In the genomic region with DNA sequence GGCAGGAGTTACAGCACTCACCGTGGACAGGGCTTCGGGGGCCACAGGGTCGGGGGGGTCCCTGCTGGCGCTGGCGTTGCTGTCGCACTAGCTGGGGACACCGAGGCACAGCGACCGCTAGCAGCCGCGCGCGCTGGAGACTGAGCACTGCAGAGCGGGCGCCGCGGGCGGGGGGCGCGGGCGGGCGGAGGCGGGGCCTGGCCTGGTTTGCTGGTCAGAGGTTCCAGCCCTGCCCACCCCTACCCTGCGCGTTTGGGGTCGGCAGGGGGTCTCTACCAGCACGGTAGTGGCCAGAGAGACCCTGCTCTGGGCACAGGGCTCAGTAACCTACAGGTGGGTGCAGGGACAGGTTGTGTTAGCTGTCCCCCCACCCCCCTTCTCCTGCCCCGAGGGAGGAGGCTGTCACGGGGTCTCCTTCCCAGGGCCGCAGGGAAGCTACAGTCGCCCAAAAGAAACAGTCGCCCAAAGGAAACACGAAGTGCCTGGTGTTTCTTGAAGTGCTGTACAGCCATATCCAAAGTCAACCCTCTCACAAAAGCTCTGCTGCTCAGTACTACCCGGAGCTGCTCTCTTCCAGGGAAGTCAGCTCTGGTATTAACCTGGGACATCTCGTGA, we compare ENCODE assay signal across 9 mouse cellular contexts. TPM values are rescaled to one million over a fixed set of nuclear protein-coding genes. Genes with fewer than 3 reads are reported as not detected.
DNase-seq lines count a peak whose midpoint lies in the region; ATAC-seq and TF ChIP-seq lines count a peak whose summit lies in the region.
"Had no signal": no experiment of that assay in that cellular context is flagged by ENCODE, and none has a peak within 500 bp of the region (broad histone marks: within the 10 kb centered on the region; RNA-seq: fewer than 3 reads in every experiment).

A gene (minus strand): TSS at position 225 of the 615 bp plus-strand sequence.

- TF ChIP-seq CTCF in midbrain, postnatal 0 days (IDR thresholded peaks at IDR 0.05), result no peak

- H3K36me3 ChIP-seq in embryonic facial prominence, embryonic 15.5 days, result peaks cover 19% of the 10 kb centered on the region
- no peaks in the 10 kb centered on the region for H3K36me3 ChIP-seq in midbrain, postnatal 0 days (ENCODE audit: insufficient read depth, low read length)

- peak within 1 kb of the TSS; percentile 9; the same call in 1 of the 2 replicates for H3K9ac ChIP-seq in embryonic facial prominence, embryonic 15.5 days
- peak within 1 kb of the TSS; percentile 48; the same call in 1 of the 2 replicates for H3K9ac ChIP-seq in midbrain, postnatal 0 days (replicated peaks; ENCODE audit: low read length, poor library complexity, severe bottlenecking)

- peak within 1 kb of the TSS; percentile 69 for H3K4me2 ChIP-seq in embryonic facial prominence, embryonic 15.5 days (replicated peaks)
- H3K4me2 ChIP-seq in midbrain, postnatal 0 days (ENCODE audit: low read depth, low read length, poor library complexity, severe bottlenecking), result peak within 1 kb of the TSS; percentile 57

- 2% methylated on average over 33 of the region's 35 CpGs for WGBS in embryonic facial prominence, embryonic 15.5 days
- WGBS in midbrain, postnatal 0 days, result 5% methylated on average over 32 of the region's 35 CpGs

- H3K4me3 ChIP-seq in embryonic facial prominence, embryonic 15.5 days (replicated peaks), result peak within 1 kb of the TSS; percentile 40
- H3K4me3 ChIP-seq in midbrain, postnatal 0 days (ENCODE audit: low read depth, low read length), result peak within 1 kb of the TSS; percentile 25
- H3K4me3 ChIP-seq: erythroblast, embryonic 14.5 days had no signal

- ATAC-seq in embryonic facial prominence, embryonic 15.5 days (ENCODE audit: insufficient number of reproducible peaks, low FRiP score, low TSS enrichment, low read depth), result 0 out of 2 replicates have a peak, but pooled peaks have one; percentile 27
- peak; percentile 14; the same call in 1 of the 2 replicates for ATAC-seq in midbrain, postnatal 0 days (ENCODE audit: low FRiP score)

- DNase-seq in heart, adult 11 months, result peak; percentile 86
- no peak for DNase-seq in heart, postnatal 36 days
- DNase-seq in CD4-positive, CD25-positive, alpha-beta regulatory T cell, adult 2 months (ENCODE audit: low read depth, low spot score), result peak; percentile 43
- no peak for DNase-seq in left cerebral cortex, postnatal 25 days (ENCODE audit: low spot score in 2 of 2)
- DNase-seq in midbrain, postnatal 0 days (ENCODE audit: low spot score), result no peak
- no peak for DNase-seq in spleen, postnatal 10 days (ENCODE audit: low spot score in 2 of 2)
- no peak for DNase-seq in right cerebral cortex, adult 18-20 months

- no peak within 1 kb of the TSS for H3K27ac ChIP-seq in embryonic facial prominence, embryonic 15.5 days (replicated peaks)
- H3K27ac ChIP-seq in midbrain, postnatal 0 days (ENCODE audit: low read depth, low read length), result no peak within 1 kb of the TSS

- no peaks in the 10 kb centered on the region for H3K9me3 ChIP-seq in embryonic facial prominence, embryonic 15.5 days (replicated peaks)
- H3K9me3 ChIP-seq in midbrain, postnatal 0 days (ENCODE audit: low read length), result no peaks in the 10 kb centered on the region

- peaks cover 14% of the 10 kb centered on the region for H3K4me1 ChIP-seq in embryonic facial prominence, embryonic 15.5 days
- peaks cover 35% of the 10 kb centered on the region; the same call in 1 of the 2 replicates for H3K4me1 ChIP-seq in midbrain, postnatal 0 days (ENCODE audit: insufficient read depth, low read length)

- peaks cover 44% of the 10 kb centered on the region for H3K27me3 ChIP-seq in embryonic facial prominence, embryonic 15.5 days
- no peaks in the 10 kb centered on the region for H3K27me3 ChIP-seq in midbrain, postnatal 0 days (ENCODE audit: insufficient read depth, low read length)

- intact Hi-C loops in heart, postnatal 36 days (cut with DNase I), result no loop called here
- intact Hi-C loops in left cerebral cortex, postnatal 25 days (cut with DNase I), result no loop called here

RNA-seq across cellular contexts. Expression of the gene that starts here (rescaled TPM):
- total RNA-seq in heart, postnatal 36 days (2021), result under 1 TPM; 0.42 to 0.43 TPM
- polyA plus RNA-seq in embryonic facial prominence, embryonic 15.5 days (2015; fragmentation: Nextera tagmentation; extraction: Ambion mirVana), result 1.3 and 1.6 TPM in 2 replicates
- total RNA-seq in left cerebral cortex, postnatal 25 days (2021), result 10 to 100 TPM; 17.9 to 28.6 TPM
- total RNA-seq in midbrain, postnatal 0 days (2014; rRNA removed), result 94.2 and 98.4 TPM in 2 replicates
- polyA plus RNA-seq in midbrain, postnatal 0 days (2015; fragmentation: Nextera tagmentation; extraction: Ambion mirVana), result 48.4 and 49.9 TPM in 2 replicates
- polyA plus RNA-seq: erythroblast, embryonic 14.5 days had no signal

Comparison
In these comparisons a context has a peak if more than half of its experiments do, and no peak if none do; other contexts are left out.
1. RNA of the gene that starts here (total RNA-seq): 94.2 to 98.4 TPM in midbrain, postnatal 0 days and 17.9 to 28.6 TPM in left cerebral cortex, postnatal 25 days; 0.42 to 0.43 TPM in heart, postnatal 36 days; every median in the first group is over 10 times any median in the second.
2. RNA of the gene that starts here (polyA plus RNA-seq): 48.4 to 49.9 TPM in midbrain, postnatal 0 days; 1.3 to 1.6 TPM in embryonic facial prominence, embryonic 15.5 days; every median in the first group is over 10 times any median in the second.
3. DNase-seq: peak in heart, adult 11 months (single experiment) and CD4-positive, CD25-positive, alpha-beta regulatory T cell, adult 2 months (single experiment); none in heart, postnatal 36 days (0 of 2), left cerebral cortex, postnatal 25 days (0 of 2), midbrain, postnatal 0 days (single experiment), spleen, postnatal 10 days (0 of 2) and right cerebral cortex, adult 18-20 months (single experiment).